Mouse (Mus musculus) heart, embryonic 16.5 days (tissue): ENCODE measurements around the gene Gtf2f1. TPM values are rescaled to one million over a fixed set of nuclear protein-coding genes. Genes with fewer than 3 reads are reported as not detected.

Experiments used
- ATAC-seq: fragments of 200-750 bp; cut with Nextera tagmentation; replicated peaks from 2 replicates; pipeline ENCODE4 v1.8.0; 2017; ENCODE audit warnings: moderate number of reproducible peaks; ENCODE audit not compliant: insufficient read depth, low FRiP score; ENCODE audit errors: extremely low read depth
- H3K27ac ChIP-seq: fragments of 300-500 bp; sonication (generic); 2 replicates; pipeline ENCODE4 v1.5.1; 2014; ENCODE audit warnings: mild to moderate bottlenecking, low read length, control low read depth, moderate library complexity
- H3K27me3 ChIP-seq: fragments of 300-500 bp; sonication (generic); 2 replicates; pipeline ENCODE4 v1.6.1; 2014; ENCODE audit warnings: low read length, mixed read lengths; ENCODE audit not compliant: control insufficient read depth, insufficient read depth
- H3K36me3 ChIP-seq: fragments of 300-500 bp; sonication (generic); 2 replicates; pipeline ENCODE4 v1.6.1; 2014; ENCODE audit not compliant: control insufficient read depth, insufficient read depth
- H3K4me1 ChIP-seq: fragments of 300-500 bp; sonication (generic); 2 replicates; pipeline ENCODE4 v1.6.1; 2014; ENCODE audit warnings: low read length, mixed read lengths; ENCODE audit not compliant: control insufficient read depth, insufficient read depth
- H3K4me2 ChIP-seq: fragments of 300-500 bp; sonication (generic); 2 replicates; pipeline ENCODE4 v1.6.1; 2014; ENCODE audit warnings: low read depth, mild to moderate bottlenecking, control low read depth, low read length
- H3K4me3 ChIP-seq: fragments of 300-500 bp; sonication (generic); 2 replicates; pipeline ENCODE4 v1.5.1; 2014; ENCODE audit warnings: mild to moderate bottlenecking, control low read depth, low read length
- H3K9ac ChIP-seq: fragments of 300-500 bp; sonication (generic); 2 replicates; pipeline ENCODE4 v1.6.1; 2014; ENCODE audit warnings: low read length, control low read depth
- H3K9me3 ChIP-seq: fragments of 300-500 bp; sonication (generic); replicated peaks from 2 replicates; pipeline ENCODE4 v1.6.1; 2016; ENCODE audit warnings: low read length; ENCODE audit not compliant: control insufficient read depth
- whole genome bisulfite sequencing: fragments of 180-500 bp; shearing (Covaris S2); extraction: QIAGEN DNeasy Blood & Tissue Kit; methylation state at CpG from one replicate; pipeline ENCODE4 v1.1.7; 2014; 5-methylcytosine and 5-hydroxymethylcytosine counted together
- polyA plus RNA-seq: library from polyadenylated mRNA; unstranded; fragments of >200 nt; fragmentation: Nextera tagmentation; extraction: Ambion mirVana; gene quantifications from 2 replicates; pipeline ENCODE4 v1.2.1, GENCODE M21; 2015

Gene Gtf2f1
- polyA plus RNA-seq, 1 experiment from 2014 or later, result 45.6 TPM

DNA sequence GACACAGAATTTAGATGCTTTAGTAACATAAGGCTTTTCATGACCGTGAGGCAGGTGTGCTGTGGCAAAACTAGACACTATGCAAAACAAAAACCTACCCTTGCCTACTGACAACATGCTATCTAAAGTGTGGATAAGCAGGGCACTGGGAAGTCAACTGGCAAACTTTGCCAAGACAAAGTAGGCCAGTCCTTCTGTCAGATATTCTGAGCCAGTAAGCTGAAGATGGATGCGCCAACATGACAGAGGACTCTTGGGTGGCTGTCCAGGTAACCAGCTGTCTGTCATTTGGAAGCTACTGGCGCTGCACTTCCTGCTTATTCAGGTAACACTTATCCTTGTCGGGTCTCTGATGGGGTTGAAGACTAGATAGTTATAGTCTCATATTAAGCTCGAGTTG lies 41.0 kb downstream of the Gtf2f1 start:
- Histone ChIP-seq H3K4me3 (no peak overlapping the region), H3K4me1 (no peaks in the 10 kb centered on the region), H3K4me2 (no peak overlapping the region), H3K36me3 (no peaks in the 10 kb centered on the region), H3K27ac (no peak overlapping the region), H3K27me3 (no peaks in the 10 kb centered on the region; the same call in 1 of the 2 replicates), H3K9ac (no peak overlapping the region), H3K9me3 (no peaks in the 10 kb centered on the region)
- no peak for ATAC-seq
- 60% methylated on average over 5 of the region's 5 CpGs for WGBS

DNA sequence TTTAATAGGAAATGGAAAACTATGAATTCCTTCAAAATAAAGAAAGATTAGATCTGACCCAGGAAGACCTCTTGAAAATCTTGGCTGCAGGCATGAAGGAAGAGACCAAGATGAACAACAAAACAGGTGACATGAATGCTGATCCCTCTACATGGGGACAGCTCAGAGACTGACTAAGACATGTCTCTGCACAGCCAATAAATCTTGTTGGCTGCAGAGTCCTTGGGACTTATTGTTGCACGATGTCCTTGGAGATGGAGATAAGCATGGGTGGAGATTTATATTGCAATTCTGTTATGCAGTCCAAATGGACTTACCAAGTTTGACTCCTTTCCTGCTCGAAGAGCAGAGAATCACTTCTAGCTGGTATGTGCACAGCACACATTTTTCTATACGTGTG lies 41.8 kb downstream of the Gtf2f1 start:
- H3K4me1 ChIP-seq, result no peaks in the 10 kb centered on the region
- H3K9ac ChIP-seq, result no peak overlapping the region
- H3K4me3 ChIP-seq, result no peak overlapping the region
- no peak overlapping the region for H3K4me2 ChIP-seq
- H3K9me3 ChIP-seq, result no peaks in the 10 kb centered on the region
- ATAC-seq, result no peak
- H3K36me3 ChIP-seq, result no peaks in the 10 kb centered on the region
- WGBS, result 60% methylated on average over 3 of the region's 3 CpGs
- H3K27me3 ChIP-seq, result no peaks in the 10 kb centered on the region; the same call in 1 of the 2 replicates
- no peak overlapping the region for H3K27ac ChIP-seq

DNA sequence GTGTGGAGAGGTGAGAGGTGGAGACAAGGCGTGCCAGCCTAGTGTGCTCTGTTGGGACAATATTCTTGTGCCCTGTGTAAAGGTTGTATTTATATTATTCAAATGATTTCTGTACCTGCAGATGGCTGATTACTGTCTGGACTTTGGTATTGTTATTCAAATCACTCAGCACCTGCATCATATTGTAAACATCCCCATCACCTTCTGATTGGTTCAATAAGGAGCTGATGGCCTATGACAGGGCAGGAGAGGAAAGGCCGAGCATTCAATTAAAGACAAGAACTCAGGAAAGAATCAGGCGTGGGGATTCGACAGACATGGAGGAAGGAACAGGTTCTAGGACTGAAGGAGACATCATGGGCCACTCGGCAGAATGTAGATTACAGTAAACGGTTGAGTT lies 47.4 kb downstream of the Gtf2f1 start:
- Histone ChIP-seq H3K27me3 (no peaks in the 10 kb centered on the region), H3K9me3 (no peaks in the 10 kb centered on the region), H3K36me3 (no peaks in the 10 kb centered on the region), H3K27ac (no peak overlapping the region), H3K9ac (no peak overlapping the region), H3K4me3 (no peak overlapping the region), H3K4me1 (no peaks in the 10 kb centered on the region), H3K4me2 (no peak overlapping the region)
- no peak for ATAC-seq
- WGBS, result 68% methylated on average over 6 of the region's 6 CpGs

DNA sequence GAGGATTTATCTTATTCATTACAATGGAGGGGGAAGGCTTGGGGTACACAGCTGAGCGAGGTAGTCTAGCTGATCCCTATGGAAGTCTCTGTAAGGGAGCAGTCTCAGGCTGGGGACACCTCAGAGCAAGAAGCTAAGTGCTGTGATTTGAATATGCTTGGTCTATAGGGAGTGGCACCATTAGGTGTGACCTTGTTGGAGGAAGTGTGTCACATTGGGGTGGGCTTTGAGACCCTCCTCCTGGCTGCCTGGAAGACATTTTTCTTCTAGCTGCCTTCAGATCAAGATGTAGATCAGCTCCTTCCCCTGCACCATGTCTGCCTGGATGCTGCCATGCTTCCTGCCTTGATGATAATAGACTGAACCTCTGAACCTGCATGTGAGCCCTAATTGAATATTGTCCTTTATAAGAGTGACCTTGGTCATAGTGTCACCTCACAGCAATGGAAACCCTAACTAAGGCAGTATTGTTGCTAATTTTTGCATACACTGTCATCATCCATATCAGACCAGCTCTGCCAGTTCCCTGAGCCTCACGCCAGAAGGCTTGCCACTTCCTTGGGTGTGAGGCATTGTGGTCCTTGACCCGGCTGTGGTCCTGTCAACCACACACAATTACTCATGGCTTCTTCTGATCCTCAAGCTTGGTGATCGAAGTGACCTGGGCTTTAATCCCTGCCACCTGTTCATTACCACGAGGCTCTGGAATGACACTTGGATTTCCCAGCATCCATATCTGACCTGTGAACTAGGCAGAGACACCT lies 48.3 kb downstream of the Gtf2f1 start:
- ATAC-seq, result no peak
- no peak overlapping the region for H3K27ac ChIP-seq
- H3K27me3 ChIP-seq, result no peaks in the 10 kb centered on the region
- 64% methylated on average over 5 of the region's 5 CpGs for WGBS
- no peaks in the 10 kb centered on the region for H3K4me1 ChIP-seq
- no peaks in the 10 kb centered on the region for H3K9me3 ChIP-seq
- H3K4me3 ChIP-seq, result no peak overlapping the region
- H3K4me2 ChIP-seq, result no peak overlapping the region
- no peak overlapping the region for H3K9ac ChIP-seq
- H3K36me3 ChIP-seq, result no peaks in the 10 kb centered on the region

DNA sequence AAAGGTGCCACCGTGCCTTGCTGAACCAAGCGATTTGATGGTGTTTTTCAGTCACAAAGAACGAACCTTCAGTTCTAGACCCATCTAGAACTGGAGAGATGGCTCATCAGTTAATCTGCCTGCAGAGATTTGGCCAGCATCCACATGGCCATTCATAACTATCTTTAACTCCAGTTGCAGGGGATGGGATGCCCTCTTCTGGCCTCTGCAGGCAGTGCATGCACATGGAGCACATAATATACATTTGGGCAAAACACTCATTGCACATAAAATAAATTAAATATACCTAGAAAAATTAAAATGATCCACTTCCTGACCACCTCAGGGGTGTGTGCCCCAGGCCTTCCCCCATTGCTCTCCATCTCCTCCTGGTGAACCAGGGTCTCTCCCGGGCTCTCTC lies 49.2 kb downstream of the Gtf2f1 start:
- Histone ChIP-seq H3K4me2 (no peak overlapping the region), H3K4me3 (no peak overlapping the region), H3K36me3 (no peaks in the 10 kb centered on the region), H3K9me3 (no peaks in the 10 kb centered on the region), H3K27me3 (no peaks in the 10 kb centered on the region), H3K9ac (no peak overlapping the region), H3K4me1 (no peaks in the 10 kb centered on the region), H3K27ac (no peak overlapping the region)
- no peak for ATAC-seq
- 87% methylated on average over 4 of the region's 4 CpGs for WGBS

DNA sequence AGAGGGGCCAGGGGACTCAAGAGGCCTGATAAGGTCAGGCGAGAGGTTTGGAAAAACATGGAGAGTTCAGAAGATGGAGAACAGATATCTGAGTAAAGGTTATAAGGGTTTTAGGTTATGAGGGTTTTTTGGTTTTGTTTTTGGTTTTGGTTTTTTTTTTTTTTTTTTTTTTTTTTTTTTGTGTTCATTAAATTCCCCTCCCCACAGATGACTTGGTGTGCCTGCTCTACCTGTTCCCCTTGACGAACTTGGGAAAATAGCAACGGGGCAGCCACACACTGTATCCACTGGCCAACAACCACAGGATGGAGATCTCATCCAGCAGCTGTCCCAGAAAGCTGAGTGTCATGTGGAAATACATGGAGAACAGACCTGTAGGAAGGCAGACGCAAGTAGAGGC lies 52.4 kb downstream of the Gtf2f1 start:
- no peak for ATAC-seq
- Histone ChIP-seq H3K4me3 (no peak overlapping the region), H3K9ac (no peak overlapping the region), H3K36me3 (no peaks in the 10 kb centered on the region), H3K27ac (no peak overlapping the region), H3K4me2 (no peak overlapping the region), H3K9me3 (no peaks in the 10 kb centered on the region), H3K27me3 (no peaks in the 10 kb centered on the region), H3K4me1 (no peaks in the 10 kb centered on the region)
- WGBS, result 57% methylated on average over 4 of the region's 4 CpGs

DNA sequence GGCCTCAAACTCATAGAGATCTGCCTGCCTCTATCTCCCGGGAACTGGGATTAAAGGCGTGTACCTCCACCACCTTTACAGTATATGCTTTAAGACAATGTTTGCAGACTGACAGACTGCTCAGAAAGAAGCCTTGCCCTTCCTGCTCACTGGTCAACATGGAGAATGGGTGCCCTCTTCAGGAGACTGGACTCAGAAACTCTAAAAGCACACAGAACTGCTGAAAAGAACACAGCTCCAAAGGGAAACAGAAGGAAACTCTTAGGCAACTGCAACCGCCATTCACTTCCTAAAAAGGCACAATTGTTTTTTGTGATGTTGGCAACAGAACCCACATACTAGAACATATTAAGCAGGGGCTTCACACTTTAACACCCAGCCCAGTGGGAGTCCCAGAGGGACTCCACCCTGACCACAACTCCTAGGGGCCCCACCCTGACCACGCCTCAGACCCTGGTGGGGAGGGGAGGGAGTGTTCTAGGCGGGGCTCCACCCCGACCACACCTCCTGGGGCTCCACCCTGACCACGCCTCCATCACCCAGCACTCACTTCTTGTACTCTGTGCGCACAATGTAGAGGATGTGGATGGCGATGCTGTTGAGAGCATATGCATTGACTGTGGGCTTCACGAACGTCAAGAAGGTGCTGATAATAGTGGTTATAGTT lies 53.2 kb downstream of the Gtf2f1 start:
- Histone ChIP-seq H3K4me2 (no peak overlapping the region), H3K4me3 (no peak overlapping the region), H3K9me3 (no peaks in the 10 kb centered on the region), H3K36me3 (no peaks in the 10 kb centered on the region), H3K9ac (no peak overlapping the region), H3K4me1 (no peaks in the 10 kb centered on the region), H3K27ac (no peak overlapping the region), H3K27me3 (no peaks in the 10 kb centered on the region)
- no peak; the same call in 1 of the 2 replicates for ATAC-seq
- WGBS, result 21% methylated on average over 11 of the region's 11 CpGs

DNA sequence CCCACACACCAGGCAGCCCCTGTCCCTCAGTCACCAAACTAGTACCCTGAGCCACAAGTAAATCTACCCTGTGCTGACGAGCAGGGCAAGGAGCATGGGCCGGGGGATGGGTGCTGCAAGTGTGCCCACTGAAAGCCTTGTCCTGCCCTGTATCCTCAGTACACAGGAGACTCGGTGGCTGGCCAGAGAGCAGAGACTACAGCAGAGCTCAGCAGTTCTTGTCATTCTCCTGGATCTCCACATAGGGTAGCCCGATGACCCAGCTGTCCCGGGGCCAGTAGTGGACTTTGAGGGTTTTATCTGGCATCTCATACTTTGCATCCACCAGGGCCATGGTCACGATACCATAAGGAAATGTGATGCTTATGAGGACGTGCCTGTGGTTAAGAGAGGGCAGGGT lies 56.2 kb downstream of the Gtf2f1 start:
- no peak overlapping the region for H3K27ac ChIP-seq
- no peak overlapping the region for H3K4me3 ChIP-seq
- H3K36me3 ChIP-seq, result no peaks in the 10 kb centered on the region
- WGBS, result 71% methylated on average over 7 of the region's 7 CpGs
- no peak overlapping the region for H3K9ac ChIP-seq
- H3K9me3 ChIP-seq, result no peaks in the 10 kb centered on the region
- H3K4me1 ChIP-seq, result no peaks in the 10 kb centered on the region
- ATAC-seq, result no peak
- H3K27me3 ChIP-seq, result no peaks in the 10 kb centered on the region
- H3K4me2 ChIP-seq, result no peak overlapping the region
